Mouse (Mus musculus) spleen, postnatal 14 days (tissue): ENCODE data around the gene Atp8b5.

ENCODE experiments used
- DNase-seq, 2 experiments: peaks; one replicate each; pipeline ENCODE4 v3.0.0; 2021 to 2022; ENCODE audit warnings: low spot score in 2 of 2

Gene Atp8b5

GRCm38 (mm10) chr4:43383246-43384082, 116.5 kb downstream of the Atp8b5 start:
- no peak for DNase-seq

- DNase-seq, result no peak
Observed at GRCm38 (mm10) chr4:43384083-43384460, 117.1 kb downstream of the Atp8b5 start.

GRCm38 (mm10) chr4:43384541-43384940, 117.6 kb downstream of the Atp8b5 start:
- DNase-seq, result no peak

GRCm38 (mm10) chr4:43386932-43387331, 120.0 kb downstream of the Atp8b5 start:
- no peak for DNase-seq

GRCm38 (mm10) chr4:43389390-43389789, 122.4 kb downstream of the Atp8b5 start:
- DNase-seq, result no peak

GRCm38 (mm10) chr4:43389845-43390440, 123.0 kb downstream of the Atp8b5 start:
- no peak for DNase-seq

- no peak for DNase-seq
Observed at GRCm38 (mm10) chr4:43391521-43392050, 124.6 kb downstream of the Atp8b5 start.

- DNase-seq, result no peak
Observed at GRCm38 (mm10) chr4:43394345-43394891, 127.5 kb downstream of the Atp8b5 start.

GRCm38 (mm10) chr4:43395147-43395546, 128.2 kb downstream of the Atp8b5 start:
- no peak for DNase-seq

- no peak for DNase-seq
Observed at GRCm38 (mm10) chr4:43395836-43396235, 128.9 kb downstream of the Atp8b5 start.

- no peak for DNase-seq
Observed at GRCm38 (mm10) chr4:43396381-43396780, 129.4 kb downstream of the Atp8b5 start.

- no peak for DNase-seq
Observed at GRCm38 (mm10) chr4:43398014-43398413, 131.1 kb downstream of the Atp8b5 start.

GRCm38 (mm10) chr4:43398829-43399331, 131.9 kb downstream of the Atp8b5 start:
- DNase-seq, result no peak

GRCm38 (mm10) chr4:43399391-43400131, 132.6 kb downstream of the Atp8b5 start:
- no peak for DNase-seq

- no peak for DNase-seq
Observed at GRCm38 (mm10) chr4:43400976-43401375, 134.0 kb downstream of the Atp8b5 start.

GRCm38 (mm10) chr4:43401486-43401885, 134.5 kb downstream of the Atp8b5 start:
- DNase-seq, result no peak

GRCm38 (mm10) chr4:43402212-43402611, 135.3 kb downstream of the Atp8b5 start:
- DNase-seq, result no peak

- DNase-seq, result no peak
Observed at GRCm38 (mm10) chr4:43404697-43405096, 137.7 kb downstream of the Atp8b5 start.

GRCm38 (mm10) chr4:43406162-43406971, 139.4 kb downstream of the Atp8b5 start:
- no peak for DNase-seq

GRCm38 (mm10) chr4:43407071-43407920, 140.3 kb downstream of the Atp8b5 start:
- no peak for DNase-seq
